Mouse (Mus musculus) cerebellum, adult 11-12 months (tissue): ENCODE measurements at regions not wholly inside any gene's neighbourhood (a gene's known extent, or its start where the extent isn't known, plus 50 kb on each side); places are given as distances from the start of the nearest gene placed in this dataset.
A peak's percentile ranks its signal among the peaks of the same experiment; 100 is the strongest.

Experiments
- DNase-seq: peaks from one replicate; pipeline ENCODE4 v3.0.0; 2022

DNA sequence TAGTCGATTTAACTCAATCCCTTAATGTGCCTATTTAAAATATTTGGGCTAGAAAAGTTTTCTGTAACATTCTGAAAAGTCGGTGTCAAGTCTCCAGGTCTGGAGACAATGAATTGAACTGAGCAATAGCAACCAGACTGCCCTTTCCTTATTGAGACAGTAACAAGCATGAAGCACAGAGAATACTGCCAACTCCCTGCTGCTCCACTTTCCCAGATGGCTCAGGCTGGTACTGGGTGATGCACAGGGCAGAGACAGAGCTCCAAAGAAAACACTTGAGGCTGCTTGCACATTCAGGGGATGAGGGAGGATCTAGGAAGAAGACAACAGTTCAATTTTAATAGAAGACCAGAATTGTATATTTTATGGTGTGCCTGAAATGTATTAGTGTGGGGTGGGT is 87.7 kb upstream of the Sorcs1 start:
- DNase-seq = peak; percentile 25
